Mouse (Mus musculus): ENCODE measurements at regions not wholly inside any gene's neighbourhood (a gene's known extent, or its start where the extent isn't known, plus 50 kb on each side); places are given as distances from the start of the nearest gene placed in this dataset.
"Not testable (repeated sequence)": the region's sequence is repeated elsewhere in the genome, so short reads cannot be mapped to it uniquely, and the experiment has no call there.

GRCm38 (mm10) chr3:155662280-155662679 lies 569.0 kb downstream of the Lrriq3 start:
- no peak overlapping the region for H3K4me3 ChIP-seq
- H3K9ac ChIP-seq: no peak overlapping the region
- no peaks in the 10 kb centered on the region for H3K4me1 ChIP-seq
- H3K27ac ChIP-seq: no peak overlapping the region
- ATAC-seq (ENCODE audit: low FRiP score, low read depth): no peak
- H3K27me3 ChIP-seq (replicated peaks): no peaks in the 10 kb centered on the region
- H3K4me2 ChIP-seq (replicated peaks): no peak overlapping the region
- H3K9me3 ChIP-seq: no peaks in the 10 kb centered on the region
- no peaks in the 10 kb centered on the region for H3K36me3 ChIP-seq

- no peaks in the 10 kb centered on the region for H3K36me3 ChIP-seq
- ATAC-seq (ENCODE audit: low FRiP score, low read depth): peak; percentile 37; the same call in 1 of the 2 replicates
- no peak overlapping the region for H3K9ac ChIP-seq
- H3K4me1 ChIP-seq: no peaks in the 10 kb centered on the region
- no peak overlapping the region for H3K4me3 ChIP-seq
- no peak overlapping the region for H3K27ac ChIP-seq
- no peak overlapping the region for H3K4me2 ChIP-seq (replicated peaks)
- no peaks in the 10 kb centered on the region for H3K9me3 ChIP-seq
- H3K27me3 ChIP-seq (replicated peaks): no peaks in the 10 kb centered on the region
- 60% methylated on average over 1 of the region's 1 CpGs for WGBS
These were observed 579.3 kb downstream of the Lrriq3 start for GRCm38 (mm10) chr3:155672558-155672957.

GRCm38 (mm10) chr3:155680200-155680599 lies 587.0 kb downstream of the Lrriq3 start:
- H3K4me1 ChIP-seq: no peaks in the 10 kb centered on the region
- 81% methylated on average over 4 of the region's 4 CpGs for WGBS

GRCm38 (mm10) chr3:155682921-155683813 lies 589.9 kb downstream of the Lrriq3 start:
- ATAC-seq (ENCODE audit: low FRiP score, low read depth): peak; percentile 37; the same call in 1 of the 2 replicates
- H3K4me1 ChIP-seq: no peaks in the 10 kb centered on the region
- H3K4me2 ChIP-seq (replicated peaks): no peak overlapping the region
- no peaks in the 10 kb centered on the region for H3K27me3 ChIP-seq (replicated peaks)
- H3K27ac ChIP-seq: no peak overlapping the region
- WGBS: 42% methylated on average over 8 of the region's 8 CpGs
- no peaks in the 10 kb centered on the region for H3K9me3 ChIP-seq
- H3K4me3 ChIP-seq: no peak overlapping the region
- H3K36me3 ChIP-seq: no peaks in the 10 kb centered on the region
- H3K9ac ChIP-seq: no peak overlapping the region

More at GRCm38 (mm10) chr3:155680200-155680599, 587.0 kb downstream of the Lrriq3 start:
- Histone ChIP-seq H3K27me3 (replicated peaks) (no peaks in the 10 kb centered on the region), H3K4me2 (replicated peaks) (no peak overlapping the region), H3K27ac (no peak overlapping the region), H3K36me3 (no peaks in the 10 kb centered on the region), H3K4me3 (no peak overlapping the region), H3K9me3 (no peaks in the 10 kb centered on the region), H3K9ac (no peak overlapping the region)
- ATAC-seq (ENCODE audit: low FRiP score, low read depth): no peak

- no peaks in the 10 kb centered on the region for H3K4me1 ChIP-seq
- H3K9ac ChIP-seq: no peak overlapping the region
- no peak overlapping the region for H3K4me2 ChIP-seq (replicated peaks)
- WGBS: 83% methylated on average over 5 of the region's 5 CpGs
- no peak overlapping the region for H3K27ac ChIP-seq
- H3K27me3 ChIP-seq (replicated peaks): no peaks in the 10 kb centered on the region
- no peaks in the 10 kb centered on the region for H3K36me3 ChIP-seq
- H3K9me3 ChIP-seq: no peaks in the 10 kb centered on the region
- no peak for ATAC-seq (ENCODE audit: low FRiP score, low read depth)
- H3K4me3 ChIP-seq: no peak overlapping the region
These were observed 595.1 kb downstream of the Lrriq3 start for GRCm38 (mm10) chr3:155688358-155688757.

- Histone ChIP-seq H3K4me2 (replicated peaks) (no peak overlapping the region), H3K27ac (no peak overlapping the region), H3K9ac (no peak overlapping the region), H3K36me3 (no peaks in the 10 kb centered on the region), H3K27me3 (replicated peaks) (no peaks in the 10 kb centered on the region), H3K4me3 (no peak overlapping the region), H3K9me3 (no peaks in the 10 kb centered on the region), H3K4me1 (no peaks in the 10 kb centered on the region)
- 87% methylated on average over 5 of the region's 5 CpGs for WGBS
- ATAC-seq (ENCODE audit: low FRiP score, low read depth): no peak
These were observed 629.8 kb downstream of the Lrriq3 start for GRCm38 (mm10) chr3:155723011-155723510.

GRCm38 (mm10) chr3:155742421-155742820 lies 649.2 kb downstream of the Lrriq3 start:
- Histone ChIP-seq H3K27me3 (replicated peaks) (no peaks in the 10 kb centered on the region), H3K4me2 (replicated peaks) (no peak overlapping the region), H3K27ac (no peak overlapping the region), H3K36me3 (no peaks in the 10 kb centered on the region), H3K4me1 (no peaks in the 10 kb centered on the region), H3K9ac (no peak overlapping the region), H3K4me3 (no peak overlapping the region), H3K9me3 (no peaks in the 10 kb centered on the region)
- ATAC-seq (ENCODE audit: low FRiP score, low read depth): no peak
- 97% methylated on average over 2 of the region's 2 CpGs for WGBS

- H3K9ac ChIP-seq: not testable (repeated sequence)
These were observed 653.4 kb downstream of the Lrriq3 start for GRCm38 (mm10) chr3:155746601-155747000.

GRCm38 (mm10) chr3:155747511-155747910 lies 654.3 kb downstream of the Lrriq3 start:
- no peaks in the 10 kb centered on the region for H3K9me3 ChIP-seq

More at GRCm38 (mm10) chr3:155746601-155747000, 653.4 kb downstream of the Lrriq3 start:
- H3K27me3 ChIP-seq (replicated peaks); H3K4me2 ChIP-seq (replicated peaks); H3K4me1 ChIP-seq; H3K4me3 ChIP-seq; H3K27ac ChIP-seq; ATAC-seq (ENCODE audit: low FRiP score, low read depth); H3K36me3 ChIP-seq; H3K9me3 ChIP-seq: not testable (repeated sequence)
- 6% methylated on average over 1 of the region's 1 CpGs for WGBS

GRCm38 (mm10) chr3:155757285-155757684 lies 664.1 kb downstream of the Lrriq3 start:
- 90% methylated on average over 3 of the region's 3 CpGs for WGBS
- H3K4me2 ChIP-seq (replicated peaks): no peak overlapping the region
- no peaks in the 10 kb centered on the region for H3K36me3 ChIP-seq
- H3K4me3 ChIP-seq: no peak overlapping the region
- no peaks in the 10 kb centered on the region for H3K4me1 ChIP-seq
- H3K27me3 ChIP-seq (replicated peaks): no peaks in the 10 kb centered on the region
- no peak for ATAC-seq (ENCODE audit: low FRiP score, low read depth)
- H3K9ac ChIP-seq: no peak overlapping the region
- no peak overlapping the region for H3K27ac ChIP-seq
- no peaks in the 10 kb centered on the region for H3K9me3 ChIP-seq

More at GRCm38 (mm10) chr3:155747511-155747910, 654.3 kb downstream of the Lrriq3 start:
- H3K4me3 ChIP-seq: no peak overlapping the region
- H3K27ac ChIP-seq: no peak overlapping the region
- ATAC-seq (ENCODE audit: low FRiP score, low read depth): no peak
- no peak overlapping the region for H3K9ac ChIP-seq
- no peak overlapping the region for H3K4me2 ChIP-seq (replicated peaks)
- H3K4me1 ChIP-seq: no peaks in the 10 kb centered on the region
- no peaks in the 10 kb centered on the region for H3K27me3 ChIP-seq (replicated peaks)
- no peaks in the 10 kb centered on the region for H3K36me3 ChIP-seq

GRCm38 (mm10) chr3:155776019-155776418 lies 682.8 kb downstream of the Lrriq3 start:
- no peaks in the 10 kb centered on the region for H3K9me3 ChIP-seq
- no peak for ATAC-seq (ENCODE audit: low FRiP score, low read depth)
- no peak overlapping the region for H3K4me3 ChIP-seq
- no peak overlapping the region for H3K9ac ChIP-seq
- WGBS: 92% methylated on average over 1 of the region's 1 CpGs
- no peaks in the 10 kb centered on the region for H3K27me3 ChIP-seq (replicated peaks)
- H3K36me3 ChIP-seq: no peaks in the 10 kb centered on the region
- H3K4me1 ChIP-seq: no peaks in the 10 kb centered on the region
- no peak overlapping the region for H3K27ac ChIP-seq
- H3K4me2 ChIP-seq (replicated peaks): no peak overlapping the region

- Histone ChIP-seq H3K4me3 (no peak overlapping the region), H3K9ac (no peak overlapping the region), H3K4me1 (no peaks in the 10 kb centered on the region), H3K27me3 (replicated peaks) (no peaks in the 10 kb centered on the region), H3K9me3 (no peaks in the 10 kb centered on the region), H3K36me3 (no peaks in the 10 kb centered on the region), H3K4me2 (replicated peaks) (no peak overlapping the region), H3K27ac (no peak overlapping the region)
- ATAC-seq (ENCODE audit: low FRiP score, low read depth): no peak
- 80% methylated on average over 1 of the region's 1 CpGs for WGBS
These were observed 683.8 kb downstream of the Lrriq3 start for GRCm38 (mm10) chr3:155777025-155777424.

- no peak for ATAC-seq (ENCODE audit: low FRiP score, low read depth)
- H3K27me3 ChIP-seq (replicated peaks): no peaks in the 10 kb centered on the region
- no peaks in the 10 kb centered on the region for H3K36me3 ChIP-seq
- H3K9me3 ChIP-seq: no peaks in the 10 kb centered on the region
- H3K4me2 ChIP-seq (replicated peaks): no peak overlapping the region
- H3K4me1 ChIP-seq: no peaks in the 10 kb centered on the region
- no peak overlapping the region for H3K9ac ChIP-seq
- no peak overlapping the region for H3K4me3 ChIP-seq
- no peak overlapping the region for H3K27ac ChIP-seq
- WGBS: 74% methylated on average over 2 of the region's 2 CpGs
These were observed 722.5 kb downstream of the Lrriq3 start for GRCm38 (mm10) chr3:155815693-155816092.
